Mouse (Mus musculus) Muller cell, postnatal 12 days (primary cell): ENCODE data around the gene Erp29.

Source experiments
- DNase-seq: peaks from one replicate; pipeline ENCODE4 v3.0.0-alpha.2; 2015; ENCODE audit errors: inconsistent ontology term

Gene Erp29

GRCm38 (mm10) chr5:121449976-121450375 is 2.3 kb downstream of the Erp29 start:
- DNase-seq = peak; percentile 35

- peak; percentile 8 for DNase-seq
Observed at GRCm38 (mm10) chr5:121448450-121448849, 3.9 kb downstream of the Erp29 start.

- no peak for DNase-seq
Observed at GRCm38 (mm10) chr5:121444870-121445269, 7.4 kb downstream of the Erp29 start.

DNA sequence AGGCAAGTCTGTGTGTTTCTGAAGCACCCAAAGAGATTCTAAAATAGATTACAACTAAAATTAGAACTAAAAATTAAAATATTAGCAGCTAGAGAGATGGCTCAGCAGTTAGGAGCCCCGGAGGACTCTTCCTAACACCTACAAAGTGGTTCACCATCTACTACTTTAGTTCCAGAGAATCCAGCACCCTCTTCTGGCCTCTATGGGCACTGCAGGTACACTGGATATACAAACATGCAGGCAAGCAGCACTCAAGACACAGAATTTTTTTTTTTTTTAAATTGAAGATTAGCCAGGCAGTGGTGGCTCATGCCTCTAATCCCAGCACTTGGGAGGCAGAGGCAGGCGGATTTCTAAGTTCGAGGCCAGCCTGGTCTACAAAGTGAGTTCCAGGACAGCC is 8.8 kb downstream of the Erp29 start:
- no peak for DNase-seq

GRCm38 (mm10) chr5:121438756-121439155 is 13.6 kb downstream of the Erp29 start:
- no peak for DNase-seq

GRCm38 (mm10) chr5:121438131-121438530 is 14.2 kb downstream of the Erp29 start:
- DNase-seq = no peak

GRCm38 (mm10) chr5:121428954-121429353 is 23.4 kb downstream of the Erp29 start:
- no peak for DNase-seq

- DNase-seq = no peak
Observed at GRCm38 (mm10) chr5:121423297-121423696, 29.0 kb downstream of the Erp29 start.

GRCm38 (mm10) chr5:121422787-121423186 is 29.5 kb downstream of the Erp29 start:
- DNase-seq = no peak

- DNase-seq = no peak
Observed at GRCm38 (mm10) chr5:121420721-121421120, 31.6 kb downstream of the Erp29 start.

GRCm38 (mm10) chr5:121410975-121411374 is 41.3 kb downstream of the Erp29 start:
- DNase-seq = no peak

GRCm38 (mm10) chr5:121407856-121408255 is 44.5 kb downstream of the Erp29 start:
- no peak for DNase-seq

DNA sequence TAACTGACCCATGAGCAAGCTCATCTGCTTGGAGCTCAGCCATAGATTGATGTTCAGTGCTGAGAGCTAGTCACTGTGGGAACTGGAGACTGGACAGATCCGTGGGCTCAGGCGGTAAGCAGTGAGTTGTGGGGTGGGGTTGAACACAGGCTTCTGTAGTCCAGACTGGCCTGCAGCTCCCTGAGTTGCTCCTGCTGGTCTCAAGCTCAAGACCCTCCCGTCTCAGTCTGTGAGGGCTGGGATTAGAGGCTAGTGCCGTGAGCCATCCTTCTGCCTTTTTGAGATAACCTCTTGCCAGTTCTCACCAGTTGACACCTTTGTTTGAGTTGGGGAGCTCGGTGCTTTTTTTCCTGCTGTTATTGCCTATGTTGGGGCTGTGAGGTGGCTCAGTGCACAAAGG is 51.5 kb downstream of the Erp29 start:
- peak; percentile 31 for DNase-seq

DNA sequence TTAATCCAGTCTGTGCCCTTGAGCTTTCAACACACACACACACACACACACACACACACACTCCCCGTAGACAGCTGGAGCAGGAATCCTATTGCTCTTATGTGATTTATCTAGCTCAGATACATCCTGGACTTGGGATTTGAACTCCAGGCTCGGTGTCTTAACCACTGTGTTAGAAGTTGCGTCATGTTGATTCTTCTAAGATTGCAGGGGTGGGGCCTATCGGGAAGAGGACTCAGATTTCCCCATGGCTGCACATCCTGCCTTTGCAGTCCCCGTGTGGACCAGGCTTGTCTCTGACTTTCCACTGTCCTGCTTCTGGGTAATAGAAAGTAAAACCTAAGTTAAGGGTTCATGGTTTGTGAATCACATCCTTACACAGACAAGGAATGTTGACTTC is 52.2 kb downstream of the Erp29 start:
- DNase-seq = no peak

DNA sequence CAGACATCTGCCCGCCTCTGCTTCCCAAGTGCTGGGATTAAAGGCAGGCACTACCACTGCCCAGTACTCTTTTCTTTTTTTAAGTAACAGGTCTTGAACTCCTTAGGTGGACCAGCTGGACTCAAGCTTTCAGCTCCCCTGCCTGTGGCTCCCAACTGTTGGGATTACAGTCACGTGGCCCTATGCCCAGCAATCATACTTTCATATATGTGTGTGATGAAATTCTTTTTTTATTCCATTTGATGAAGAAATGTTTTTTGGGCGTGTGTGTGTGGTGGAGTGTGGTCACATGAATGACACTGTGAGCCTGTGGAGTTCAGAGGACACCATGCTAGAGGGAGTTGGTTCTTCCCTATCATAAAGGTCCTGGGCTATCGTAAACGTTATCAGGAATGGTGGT is 52.8 kb downstream of the Erp29 start:
- DNase-seq = no peak

GRCm38 (mm10) chr5:121398965-121399462 is 53.3 kb downstream of the Erp29 start:
- no peak for DNase-seq

- no peak for DNase-seq
Observed at GRCm38 (mm10) chr5:121398146-121398964, 54.0 kb downstream of the Erp29 start.

DNA sequence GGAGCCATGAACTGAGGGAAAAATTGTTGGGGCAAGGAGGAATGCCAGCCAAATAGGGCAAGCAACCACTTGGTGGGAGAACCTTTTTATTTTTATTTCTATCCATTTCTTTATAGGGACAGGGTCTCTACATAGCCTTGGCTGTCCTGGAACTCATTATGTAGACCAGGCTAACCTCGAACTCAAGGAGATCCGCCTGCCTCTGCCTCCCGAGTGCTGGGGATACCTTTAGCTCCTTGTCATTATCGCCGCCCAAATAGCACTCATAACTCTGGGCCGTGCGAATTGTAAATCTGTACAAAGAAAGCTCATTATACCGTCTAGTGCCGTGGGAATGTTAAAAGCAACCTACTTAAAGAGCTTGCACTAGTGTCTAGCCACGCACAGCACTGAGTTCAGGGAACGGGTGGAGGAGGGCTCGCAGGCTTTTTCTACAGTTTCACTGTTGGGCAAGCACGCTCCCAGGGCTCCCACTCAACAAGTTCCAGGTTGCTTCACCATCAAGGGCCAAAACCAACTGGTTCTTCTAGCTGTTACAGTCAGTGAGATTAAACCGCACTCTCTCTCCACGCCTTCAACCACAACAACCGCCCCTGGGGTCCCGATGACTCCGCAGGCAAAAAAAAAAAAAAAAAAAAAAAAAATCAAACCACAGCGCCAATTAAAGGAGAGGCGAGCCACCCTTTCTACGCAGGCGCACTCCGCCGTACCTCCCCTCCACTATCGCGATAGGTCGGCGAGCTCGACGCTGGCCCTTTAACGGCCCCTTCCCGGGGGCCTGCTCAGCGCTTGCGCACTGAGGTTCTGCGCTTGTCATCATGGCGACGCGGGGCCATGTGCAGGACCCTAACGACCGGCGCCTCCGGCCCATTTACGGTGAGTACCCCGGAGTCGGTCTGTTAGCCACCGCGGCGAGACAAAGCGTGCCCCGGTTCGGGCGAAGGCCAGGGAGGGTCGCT is 54.8 kb downstream of the Erp29 start, which contains the start of gene Naa25:
Gene Naa25 (plus strand): TSS at position 750 of the 959 bp plus-strand sequence.
- DNase-seq = peak; percentile 98

- DNase-seq = no peak
Observed at GRCm38 (mm10) chr5:121395621-121396020, 56.7 kb downstream of the Erp29 start.

DNA sequence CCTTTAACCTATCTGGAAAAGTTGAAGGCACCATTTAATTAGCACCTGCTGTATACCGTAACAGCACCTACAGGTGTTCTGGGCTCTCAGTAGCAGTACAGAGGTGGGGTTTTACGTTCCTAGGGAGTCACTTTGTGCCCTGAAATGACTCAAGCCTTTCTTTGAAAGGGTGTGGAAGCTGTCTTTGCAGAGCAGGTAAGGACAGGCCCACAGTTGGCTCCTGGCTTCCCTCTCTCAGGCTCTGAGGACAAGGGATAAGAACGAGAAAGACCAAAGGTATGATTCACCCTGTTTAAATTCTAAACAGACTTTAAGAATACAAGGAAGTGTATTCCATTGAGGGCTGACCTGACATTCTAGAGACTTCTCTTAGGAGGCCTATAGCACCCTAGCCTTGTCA is 58.9 kb downstream of the Erp29 start:
- DNase-seq = no peak

DNA sequence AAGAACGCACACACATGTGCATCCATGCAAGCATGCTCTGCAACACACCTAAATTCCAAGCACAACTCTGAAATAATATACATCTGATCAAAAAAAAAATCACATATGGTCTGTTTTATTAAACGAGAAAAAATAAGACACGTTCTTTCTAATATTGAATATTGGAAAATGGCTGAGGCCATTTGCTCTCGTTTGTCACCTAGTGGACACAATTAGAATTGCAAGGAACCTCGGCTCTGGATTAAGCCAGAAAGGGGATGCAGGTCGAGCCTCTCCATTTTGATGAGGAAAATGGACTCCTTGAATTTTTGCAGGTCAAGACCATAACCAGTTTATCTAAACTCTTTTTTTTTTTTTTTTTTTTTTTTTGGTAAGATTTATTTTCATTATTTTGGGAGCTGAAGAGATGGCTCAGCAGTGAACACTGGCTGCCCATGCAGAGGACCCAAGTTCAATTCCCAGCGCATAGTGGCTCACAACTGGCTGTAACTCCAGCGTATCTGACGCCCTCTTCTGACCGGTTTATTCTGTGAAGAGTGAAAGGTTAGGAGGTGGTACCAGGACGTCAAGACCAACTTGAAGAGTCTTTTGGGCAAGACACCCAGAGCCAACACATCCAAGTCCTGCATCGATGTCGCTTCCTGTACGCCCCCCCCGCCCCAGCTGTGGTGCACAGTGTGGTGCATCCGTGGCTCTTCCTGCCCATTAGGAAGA is 59.5 kb downstream of the Erp29 start:
- no peak for DNase-seq

GRCm38 (mm10) chr5:121389691-121390090 is 62.6 kb downstream of the Erp29 start:
- no peak for DNase-seq
